Mouse (Mus musculus) gastrocnemius, postnatal 36 days (tissue): Measurements from ENCODE around the gene Cebpb. TPM values are rescaled to one million over a fixed set of nuclear protein-coding genes. Genes with fewer than 3 reads are reported as not detected.
"Not testable (repeated sequence)": the region's sequence is repeated elsewhere in the genome, so short reads cannot be mapped to it uniquely, and the experiment has no call there.

ENCODE experiments used
- DNase-seq, 2 experiments: peaks; one replicate each; pipeline ENCODE4 v3.0.0; 2022
- intact Hi-C: fragments of 180-260 bp; cut with DNase I; formaldehyde crosslinking; loops from one replicate; pipeline ENCODE4 v1.15.1; 2025
- long read RNA-seq, 2 experiments: library from polyadenylated mRNA; stranded (forward); transcript quantifications; one replicate each; pipeline ENCODE4 v2.0.0; 2021
- total RNA-seq, 2 experiments: library from RNA; stranded (reverse); gene quantifications; 2 replicates each; pipeline ENCODE4 v1.2.3; 2021

The Cebpb gene
- 100 to 1,000 TPM; 115 to 129 TPM for total RNA-seq
- long read RNA-seq, experiment 1, transcript Cebpb-201 (1 exons, 1,504 nt): major isoform, 405 of 405 reads
- long read RNA-seq, experiment 1, partial matches to known transcripts: 0 of 405 reads
- long read RNA-seq, experiment 1, other reads (novel, unspliced or antisense): 0 of 405 reads
- long read RNA-seq, experiment 2, transcript Cebpb-201 (1 exons, 1,504 nt): major isoform, 586 of 586 reads
- long read RNA-seq, experiment 2, partial matches to known transcripts: 0 of 586 reads
- long read RNA-seq, experiment 2, other reads (novel, unspliced or antisense): 0 of 586 reads

DNA sequence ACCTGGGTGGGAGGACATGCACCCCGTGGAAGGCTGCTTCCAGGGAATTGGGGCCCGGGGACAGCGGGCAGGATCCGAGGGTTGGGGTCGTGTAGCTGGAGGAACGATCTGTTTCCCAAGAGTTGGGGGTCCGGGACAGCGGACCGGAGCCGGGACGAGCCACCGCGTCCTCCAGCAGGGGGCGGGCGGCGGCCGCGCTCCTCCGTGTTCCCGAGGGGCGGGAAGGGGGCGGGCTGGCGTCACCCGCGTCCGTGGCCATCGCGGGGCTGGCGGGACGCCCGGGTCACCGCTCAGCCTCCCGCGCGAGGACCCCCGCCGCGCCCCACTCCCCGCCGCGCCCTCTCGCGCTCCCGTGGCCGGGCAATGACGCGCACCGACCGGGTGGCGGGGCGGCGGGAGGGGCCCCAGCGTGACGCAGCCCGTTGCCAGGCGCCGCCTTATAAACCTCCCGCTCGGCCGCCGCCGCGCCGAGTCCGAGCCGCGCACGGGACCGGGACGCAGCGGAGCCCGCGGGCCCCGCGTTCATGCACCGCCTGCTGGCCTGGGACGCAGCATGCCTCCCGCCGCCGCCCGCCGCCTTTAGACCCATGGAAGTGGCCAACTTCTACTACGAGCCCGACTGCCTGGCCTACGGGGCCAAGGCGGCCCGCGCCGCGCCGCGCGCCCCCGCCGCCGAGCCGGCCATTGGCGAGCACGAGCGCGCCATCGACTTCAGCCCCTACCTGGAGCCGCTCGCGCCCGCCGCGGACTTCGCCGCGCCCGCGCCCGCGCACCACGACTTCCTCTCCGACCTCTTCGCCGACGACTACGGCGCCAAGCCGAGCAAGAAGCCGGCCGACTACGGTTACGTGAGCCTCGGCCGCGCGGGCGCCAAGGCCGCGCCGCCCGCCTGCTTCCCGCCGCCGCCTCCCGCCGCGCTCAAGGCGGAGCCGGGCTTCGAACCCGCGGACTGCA lies at the start of gene Cebpb:
TSS of gene Cebpb (plus strand) at position 418 of the 954 bp plus-strand sequence.
- peak; percentile 90 to 92 for DNase-seq
- intact Hi-C loops: loop anchor here (5.0 to 10.0 kb wide), 2 partner anchors 89 to 316 kb away; no protein-coding TSS in a partner anchor

- no peak for DNase-seq
- intact Hi-C loops: loop anchor here (1.0 kb wide), 1 partner anchor 40 kb away; no protein-coding TSS in a partner anchor
These were observed 48.4 kb upstream of the Cebpb start for GRCm38 (mm10) chr2:167640279-167640678.

DNA sequence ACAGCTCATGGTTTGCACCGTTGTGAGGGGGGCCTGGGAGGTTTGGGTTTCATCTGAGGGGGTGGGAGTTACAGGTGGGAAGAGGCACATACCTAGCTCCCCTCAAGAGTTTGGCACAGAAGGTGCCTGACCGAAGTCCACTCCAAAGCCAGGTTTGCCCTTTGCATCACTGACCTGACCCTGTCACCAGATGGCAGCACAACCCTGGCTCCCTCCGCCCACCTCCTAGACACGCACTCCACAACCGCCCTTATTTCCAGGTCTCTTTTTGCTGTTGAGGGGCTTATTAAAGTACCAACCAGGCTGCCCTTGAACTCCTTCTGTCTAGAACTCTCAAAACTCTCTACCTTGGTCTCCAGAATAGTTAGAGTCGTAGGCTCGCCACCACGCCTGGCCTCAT lies 47.4 kb upstream of the Cebpb start:
- peak; percentile 51 to 53 for DNase-seq
- intact Hi-C loops: loop anchor here (1.0 kb wide), 2 partner anchors 36 to 254 kb away; no protein-coding TSS in a partner anchor

DNA sequence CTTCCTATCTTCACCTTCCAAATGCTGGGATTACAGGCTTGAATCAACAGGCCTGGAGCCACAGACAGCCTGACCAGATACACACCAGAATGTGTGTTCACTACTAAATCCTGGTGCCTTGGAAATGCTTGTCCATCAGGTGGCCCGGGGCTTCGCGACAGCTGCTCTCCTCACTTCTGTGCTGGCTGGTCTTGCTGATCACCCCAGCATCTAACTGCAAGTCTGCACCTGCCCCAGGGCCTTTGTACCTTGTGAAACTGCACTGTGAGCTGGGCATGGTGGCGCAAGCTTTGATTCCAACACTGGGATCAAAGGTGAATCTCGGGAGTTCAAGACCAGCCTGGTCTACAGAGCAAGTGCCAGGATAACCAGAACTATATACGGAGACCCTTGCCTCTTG lies 46.6 kb upstream of the Cebpb start:
- no peak for DNase-seq
- intact Hi-C loops: no loop called here

- intact Hi-C loops, DNase-seq: not testable (repeated sequence)
These were observed 45.2 kb upstream of the Cebpb start for GRCm38 (mm10) chr2:167643356-167644052.

GRCm38 (mm10) chr2:167646411-167646810 lies 42.3 kb upstream of the Cebpb start:
- intact Hi-C loops: no loop called here
- DNase-seq: no peak

- intact Hi-C loops: no loop called here
- no peak for DNase-seq
These were observed 39.3 kb upstream of the Cebpb start for GRCm38 (mm10) chr2:167649290-167650032.

- intact Hi-C loops: no loop called here
- no peak for DNase-seq
These were observed 37.1 kb upstream of the Cebpb start for GRCm38 (mm10) chr2:167651622-167652021.

GRCm38 (mm10) chr2:167652694-167653093 lies 36.0 kb upstream of the Cebpb start:
- intact Hi-C loops: no loop called here
- no peak for DNase-seq

DNA sequence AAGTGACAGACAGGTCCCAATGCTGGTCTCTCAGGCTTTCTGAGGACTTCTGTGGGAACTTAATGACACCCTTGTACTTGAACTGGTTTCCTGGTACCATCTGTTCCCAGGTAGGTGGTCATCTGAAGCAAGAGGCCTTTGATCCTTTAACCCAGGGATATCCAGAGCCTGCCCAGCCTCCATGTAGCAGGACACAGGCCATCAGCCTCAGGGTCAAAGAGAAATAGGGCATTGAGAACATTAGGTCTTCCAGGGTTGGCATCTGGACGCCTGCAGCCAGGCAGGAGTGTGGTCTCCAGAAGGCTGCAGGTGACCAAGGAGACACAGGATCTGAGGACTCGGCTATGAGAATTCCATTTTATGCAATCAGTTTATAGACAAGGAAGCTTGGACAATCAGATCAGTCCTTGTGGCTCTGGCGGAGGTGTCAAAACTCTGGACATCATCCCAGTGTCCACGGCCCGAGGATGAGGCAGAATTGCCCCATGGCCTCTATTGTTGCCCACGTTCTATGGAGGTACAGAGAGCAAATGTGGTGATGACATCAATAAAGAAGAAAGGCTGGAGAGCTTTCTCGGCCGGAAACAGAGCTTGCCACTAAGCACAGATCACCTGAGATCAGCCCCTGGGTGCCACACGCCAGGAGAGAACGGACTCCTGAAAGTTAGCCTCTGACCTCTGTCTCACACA lies 33.7 kb upstream of the Cebpb start:
- DNase-seq: no peak
- intact Hi-C loops: no loop called here

- no peak for DNase-seq
- intact Hi-C loops: no loop called here
These were observed 31.9 kb upstream of the Cebpb start for GRCm38 (mm10) chr2:167656629-167657478.

DNA sequence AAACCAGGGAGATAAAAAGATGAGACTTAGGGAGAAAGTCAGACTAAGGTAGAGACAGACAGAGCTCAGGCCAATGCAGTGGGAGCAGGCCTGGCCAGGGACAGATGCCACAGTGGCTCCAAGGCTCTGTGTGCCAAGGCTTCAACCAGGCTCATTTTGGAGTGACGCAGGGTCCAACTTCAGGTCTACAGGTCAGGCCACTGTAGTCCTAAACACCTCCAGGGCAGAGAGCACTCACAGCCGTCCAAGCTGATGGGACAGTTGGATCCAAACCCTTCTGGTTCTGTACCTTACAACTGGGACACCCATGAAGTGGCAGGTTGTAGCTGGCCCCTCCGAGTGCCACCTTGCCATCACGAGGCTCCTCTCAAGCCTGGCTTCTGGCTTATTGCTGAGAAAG lies 30.7 kb upstream of the Cebpb start:
- intact Hi-C loops: no loop called here
- no peak for DNase-seq

DNA sequence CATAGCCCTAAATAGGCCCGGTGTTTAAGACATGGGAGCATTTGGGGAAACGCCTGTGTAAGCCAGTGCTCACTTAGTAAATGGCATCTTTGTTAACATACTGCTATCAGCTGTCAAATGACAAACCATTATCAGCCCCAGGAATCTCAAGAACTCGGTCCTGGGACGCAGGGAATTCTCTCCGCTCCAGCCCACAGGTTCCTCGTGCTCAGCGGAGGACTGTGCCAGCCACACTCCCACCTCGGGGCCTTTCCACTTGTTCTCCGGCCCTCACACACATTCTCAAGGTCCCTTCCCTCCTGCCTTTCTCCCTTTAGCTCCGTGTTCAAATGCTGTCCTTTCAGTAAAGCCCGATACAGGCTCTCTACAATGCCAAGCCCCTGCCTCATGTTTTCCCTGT lies 30.0 kb upstream of the Cebpb start:
- intact Hi-C loops: no loop called here
- DNase-seq: no peak

DNA sequence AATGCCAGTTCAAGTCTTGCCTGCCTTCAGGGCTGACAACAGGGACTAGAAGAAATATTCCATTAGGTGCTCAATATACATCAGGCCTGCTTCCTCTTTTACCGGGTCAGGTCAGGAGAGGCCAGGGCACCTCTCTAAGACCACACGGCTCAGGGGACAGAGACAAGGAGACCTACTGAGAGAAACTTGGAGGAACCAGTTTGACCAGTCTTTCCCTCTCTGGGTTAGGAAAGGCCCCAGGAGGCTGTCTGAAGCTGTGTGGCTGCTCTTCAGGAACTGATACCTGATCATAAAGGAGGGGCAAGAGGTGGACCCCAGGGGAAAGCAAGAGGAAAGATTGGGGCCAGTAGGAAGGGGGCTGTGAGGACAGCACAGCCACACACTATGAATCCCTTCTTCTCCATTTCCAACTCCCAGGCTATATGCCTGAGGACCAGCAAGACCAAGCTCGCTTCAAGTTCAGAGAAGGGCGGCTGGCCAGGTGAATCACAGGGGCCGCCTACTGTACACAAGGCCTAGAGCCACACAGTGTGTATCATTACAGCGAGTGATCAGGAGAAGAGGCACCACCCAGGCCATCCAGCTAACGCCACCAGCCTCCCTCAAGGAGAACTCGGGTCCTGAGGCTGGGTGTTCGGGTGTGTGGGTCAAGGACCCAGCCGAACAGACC lies 29.4 kb upstream of the Cebpb start:
- DNase-seq: no peak
- intact Hi-C loops: no loop called here

GRCm38 (mm10) chr2:167659847-167660610 lies 28.7 kb upstream of the Cebpb start:
- DNase-seq: peak in 1 of 2 experiments; percentile 60
- intact Hi-C loops: no loop called here

DNA sequence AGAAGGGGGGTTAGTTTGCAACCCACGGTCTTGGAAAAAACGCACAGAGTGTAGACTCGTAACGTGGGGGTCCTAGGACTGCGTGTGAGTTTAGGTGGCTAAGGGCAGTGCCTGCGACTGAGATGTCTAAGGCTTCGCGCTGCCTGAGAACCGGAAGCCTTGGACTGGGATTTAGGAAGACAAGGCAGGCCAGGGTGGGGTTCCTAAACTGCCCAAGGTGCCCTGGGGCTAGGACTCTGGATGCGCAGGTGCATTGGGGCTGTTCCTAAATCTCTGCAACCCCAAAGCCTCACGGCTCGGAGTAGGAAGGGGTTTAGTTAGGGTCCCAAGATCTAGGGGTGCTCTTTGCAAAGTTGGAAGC lies 28.1 kb upstream of the Cebpb start:
- intact Hi-C loops: no loop called here
- no peak for DNase-seq
